Mouse (Mus musculus): ENCODE results near the gene Ergic1.

Gene Ergic1

GRCm38 (mm10) chr17:26531395-26532027, 29.8 kb upstream of the Ergic1 start:
- TF ChIP-seq GATA4 (IDR thresholded peaks at IDR 0.05; ENCODE audit: insufficient replicate concordance, low read length): no peak

DNA sequence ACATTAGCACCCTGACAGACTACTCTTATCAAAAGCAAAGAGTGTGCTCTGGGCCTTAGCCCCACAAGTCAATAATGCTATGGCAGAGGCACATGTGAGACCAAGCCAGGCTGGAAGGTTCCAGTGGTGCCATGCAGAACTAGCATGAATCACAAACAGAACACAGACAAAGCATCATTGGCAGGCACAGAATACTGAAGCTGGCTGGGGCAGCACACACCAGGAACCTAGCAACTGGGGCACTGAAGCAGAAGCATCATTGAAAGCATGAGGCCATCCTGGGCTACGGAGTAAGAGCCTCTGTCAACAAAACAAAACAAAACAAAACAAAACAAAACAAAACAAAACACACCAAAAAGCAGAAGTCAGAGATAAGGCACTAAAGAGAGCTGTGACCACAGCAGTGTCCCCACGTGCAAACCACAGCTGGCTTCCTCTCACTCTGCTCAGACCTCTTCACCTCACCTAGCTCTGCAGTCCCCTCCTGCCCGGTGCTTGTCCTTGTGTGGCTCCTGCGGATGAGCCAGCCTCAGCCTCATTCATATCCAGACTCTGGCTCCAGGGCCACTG, 28.7 kb upstream of the Ergic1 start:
- no peak for TF ChIP-seq GATA4 (IDR thresholded peaks at IDR 0.05; ENCODE audit: insufficient replicate concordance, low read length)

DNA sequence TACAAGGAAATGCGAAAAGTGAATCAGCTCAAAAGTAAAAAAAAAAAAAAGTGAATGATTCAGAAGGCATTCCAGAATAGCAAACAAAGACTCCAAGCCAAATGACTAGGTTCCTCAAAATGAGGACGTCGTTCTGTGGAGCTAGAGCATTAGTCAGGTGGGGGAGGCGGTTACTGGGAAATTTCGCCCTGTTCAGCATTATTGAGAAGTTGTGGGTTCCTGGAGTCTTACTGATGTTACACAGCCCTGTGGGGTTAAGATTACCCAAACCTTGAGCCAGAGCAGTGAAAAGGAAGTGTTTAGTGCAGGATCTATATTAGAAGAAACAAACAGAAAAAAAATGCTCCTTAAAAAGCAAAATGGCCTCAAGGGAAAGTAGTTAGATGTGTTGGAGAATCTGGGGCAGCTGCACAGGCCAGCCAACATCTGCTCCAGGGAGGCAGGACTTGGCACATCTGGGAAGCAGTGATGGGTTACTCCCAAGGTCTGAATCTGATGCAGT, 27.4 kb upstream of the Ergic1 start:
- no peak for TF ChIP-seq GATA4 (IDR thresholded peaks at IDR 0.05; ENCODE audit: insufficient replicate concordance, low read length)

- TF ChIP-seq GATA4 (IDR thresholded peaks at IDR 0.05; ENCODE audit: insufficient replicate concordance, low read length): no peak
Measured at GRCm38 (mm10) chr17:26534695-26535094, 26.6 kb upstream of the Ergic1 start.

DNA sequence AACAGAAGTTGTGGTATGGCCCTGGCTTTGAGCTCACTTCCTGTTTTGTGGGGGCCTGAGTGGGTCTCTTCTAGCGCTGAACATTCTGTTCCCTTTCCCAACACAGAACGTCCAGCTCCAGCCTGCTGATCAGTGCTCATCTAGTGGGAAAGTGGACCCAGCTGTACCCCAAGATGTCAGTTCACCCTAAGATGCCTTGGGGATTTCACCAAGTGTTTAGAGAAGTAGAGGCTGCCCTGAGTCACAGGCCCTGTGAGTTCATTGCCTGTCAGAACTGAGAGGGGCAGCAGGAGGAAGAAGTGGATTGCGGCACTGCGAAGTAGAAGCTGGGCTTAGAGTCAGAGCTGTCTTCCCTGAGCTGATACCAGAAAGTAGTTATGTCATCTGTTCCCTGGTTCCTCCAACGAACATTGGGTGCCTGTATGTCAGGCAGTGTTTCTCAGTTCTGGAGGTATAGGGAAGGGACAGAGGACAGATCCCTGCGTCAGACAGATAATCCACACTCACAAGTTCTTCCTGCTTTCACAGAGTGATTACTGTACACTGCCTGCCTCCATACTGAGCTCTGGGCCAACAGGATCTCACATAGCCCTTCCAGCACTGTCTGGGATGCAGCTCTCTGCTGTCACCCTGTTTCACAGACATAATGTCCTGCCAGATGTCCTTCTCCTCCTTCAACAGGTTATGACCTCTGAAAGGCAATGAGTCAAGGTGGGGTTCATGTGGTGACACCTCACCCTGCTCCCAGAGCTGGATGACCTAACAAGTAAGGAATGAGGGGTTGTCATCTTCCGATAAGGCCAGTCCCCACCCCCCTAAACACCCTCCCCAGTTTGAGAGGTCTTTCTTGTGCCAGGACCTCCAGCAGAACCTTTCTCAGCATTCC, 25.8 kb upstream of the Ergic1 start:
- TF ChIP-seq GATA4 (IDR thresholded peaks at IDR 0.05; ENCODE audit: insufficient replicate concordance, low read length): no peak

GRCm38 (mm10) chr17:26537722-26538471, 23.4 kb upstream of the Ergic1 start:
- TF ChIP-seq GATA4 (IDR thresholded peaks at IDR 0.05; ENCODE audit: insufficient replicate concordance, low read length): no peak

DNA sequence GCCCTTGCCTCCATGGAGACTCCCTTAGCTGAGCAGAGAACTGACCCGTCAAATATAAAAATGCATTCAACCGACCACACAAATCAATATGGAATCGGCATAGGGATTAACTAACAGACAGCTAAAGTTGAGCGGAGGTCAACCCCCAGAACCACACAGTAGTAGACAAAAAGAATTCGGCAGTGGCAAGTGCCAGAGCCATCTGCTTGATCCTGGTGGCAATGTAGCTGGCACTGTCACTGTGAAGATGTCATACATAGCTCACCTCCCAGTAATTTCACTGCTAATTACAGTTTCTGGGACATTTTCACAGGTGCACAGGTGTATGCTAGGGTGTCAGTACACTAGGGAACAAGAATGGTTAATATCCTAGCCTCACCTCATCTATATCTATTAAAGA, 21.2 kb upstream of the Ergic1 start:
- no peak for TF ChIP-seq GATA4 (IDR thresholded peaks at IDR 0.05; ENCODE audit: insufficient replicate concordance, low read length)

DNA sequence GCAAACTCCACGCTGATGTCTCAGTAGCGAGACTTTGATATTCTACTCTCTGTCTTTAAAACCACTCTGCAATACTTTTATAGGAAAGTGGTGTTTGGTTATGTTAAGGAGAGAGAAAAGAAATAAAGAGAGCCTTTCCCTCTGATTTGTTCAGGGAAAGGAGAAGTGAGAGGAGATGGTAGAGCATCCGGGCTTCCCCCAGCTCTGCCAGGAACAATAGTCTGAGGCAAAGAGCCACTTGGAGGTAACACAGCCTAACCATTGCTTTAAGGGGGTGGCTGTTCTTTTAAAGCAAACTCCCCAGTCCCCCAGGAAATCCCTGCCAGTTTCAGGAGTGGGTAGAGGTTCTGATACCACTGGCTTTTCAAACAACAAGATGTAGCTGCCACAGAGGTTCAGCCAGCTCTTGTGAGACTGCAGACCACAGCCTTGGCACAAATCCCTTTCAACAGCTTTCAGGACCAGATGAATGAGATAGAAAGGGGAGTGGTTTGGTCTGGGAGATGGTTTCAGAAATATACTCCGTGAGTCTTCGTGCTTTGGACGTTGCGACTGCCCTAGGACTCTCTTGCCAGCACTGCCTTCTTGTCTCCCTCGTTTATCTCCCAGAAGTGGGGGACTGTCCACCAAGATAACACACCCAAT, 16.8 kb upstream of the Ergic1 start:
- TF ChIP-seq GATA4 (IDR thresholded peaks at IDR 0.05; ENCODE audit: insufficient replicate concordance, low read length): no peak

GRCm38 (mm10) chr17:26547771-26548170, 13.5 kb upstream of the Ergic1 start:
- TF ChIP-seq GATA4 (IDR thresholded peaks at IDR 0.05; ENCODE audit: insufficient replicate concordance, low read length): 0 out of 2 replicates have a peak, but pooled peaks have one; percentile 26

- TF ChIP-seq GATA4 (IDR thresholded peaks at IDR 0.05; ENCODE audit: insufficient replicate concordance, low read length): no peak
Measured at GRCm38 (mm10) chr17:26548566-26548965, 12.7 kb upstream of the Ergic1 start.

- no peak for TF ChIP-seq GATA4 (IDR thresholded peaks at IDR 0.05; ENCODE audit: insufficient replicate concordance, low read length)
Measured at GRCm38 (mm10) chr17:26549148-26549809, 12.0 kb upstream of the Ergic1 start.

GRCm38 (mm10) chr17:26551104-26551503, 10.2 kb upstream of the Ergic1 start:
- TF ChIP-seq GATA4 (IDR thresholded peaks at IDR 0.05; ENCODE audit: insufficient replicate concordance, low read length): no peak

DNA sequence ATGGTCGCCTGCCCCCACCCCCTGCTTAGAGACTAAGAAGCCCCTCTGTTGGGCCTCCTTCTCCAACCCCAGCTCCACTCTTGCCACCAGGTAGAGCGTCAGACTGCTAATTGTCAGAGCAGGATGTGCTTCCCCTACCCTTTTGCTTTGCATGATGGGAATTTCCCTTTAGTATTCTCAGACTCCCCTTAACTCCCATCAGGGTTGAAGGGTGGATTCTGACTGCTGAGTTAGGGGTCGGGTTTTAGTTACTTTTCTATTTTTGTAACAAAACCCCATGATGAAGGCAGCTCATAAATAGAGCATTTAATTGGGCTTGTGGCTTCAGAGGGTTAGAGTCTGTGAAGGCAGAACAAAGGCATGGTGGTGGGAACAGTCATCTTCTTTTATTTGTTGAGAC, 8.3 kb upstream of the Ergic1 start:
- no peak for TF ChIP-seq GATA4 (IDR thresholded peaks at IDR 0.05; ENCODE audit: insufficient replicate concordance, low read length)
